Mouse (Mus musculus) testis, adult 2 months (tissue): ENCODE data around the gene Cacfd1.

Experiments
- CTCF ChIP-seq: fragments of 200-500 bp; IDR thresholded peaks from 2 replicates; pipeline ENCODE4 v1.5.1; 2012; ENCODE audit warnings: low read depth, mild to moderate bottlenecking, inconsistent platforms, low read length, moderate library complexity; ENCODE audit not compliant: control insufficient read depth, insufficient read depth, insufficient replicate concordance
- POLR2A ChIP-seq: fragments of 200-500 bp; IDR thresholded peaks from 2 replicates; pipeline ENCODE4 v1.6.1; 2012; ENCODE audit warnings: low read depth, mild to moderate bottlenecking, inconsistent platforms, low read length, moderate library complexity; ENCODE audit not compliant: control insufficient read depth

DNA sequence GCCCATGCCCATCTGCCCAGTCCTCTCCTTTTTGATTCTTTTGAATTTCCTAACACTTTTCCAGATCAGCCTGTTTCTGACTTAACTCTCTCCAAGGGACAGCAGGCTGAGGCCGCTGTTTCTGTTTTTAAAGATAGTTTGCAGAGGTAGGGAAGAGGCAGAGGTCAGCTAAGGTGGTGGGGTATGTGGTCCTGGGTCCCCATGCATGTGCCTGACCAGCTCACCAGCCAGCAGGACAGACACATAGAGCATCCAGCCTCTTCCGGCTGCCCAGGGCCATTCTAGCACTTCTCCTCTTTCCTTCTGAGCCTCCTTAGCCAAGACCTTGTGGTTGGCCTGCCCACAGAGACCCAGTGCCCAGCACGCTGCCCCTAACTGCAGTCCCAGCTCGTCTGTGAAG, 48.5 kb downstream of the Cacfd1 start:
- TF ChIP-seq CTCF (no peak), POLR2A (no peak)
